Mouse (Mus musculus): Measurements from ENCODE around the gene Ube2z.

The Ube2z gene

GRCm38 (mm10) chr11:96006852-96007515 is 58.2 kb downstream of the Ube2z start:
- peak; percentile 96 for DNase-seq (ENCODE audit: low read depth, low spot score)

- DNase-seq (ENCODE audit: low read depth, low spot score) = no peak
Measured at GRCm38 (mm10) chr11:96006367-96006851, 58.8 kb downstream of the Ube2z start.

GRCm38 (mm10) chr11:96005403-96006271 is 59.6 kb downstream of the Ube2z start, which contains the start of gene Igf2bp1:
Gene Igf2bp1, minus strand, starts transcription at chr11:96005940.
- DNase-seq (ENCODE audit: low read depth, low spot score) = no peak

DNA sequence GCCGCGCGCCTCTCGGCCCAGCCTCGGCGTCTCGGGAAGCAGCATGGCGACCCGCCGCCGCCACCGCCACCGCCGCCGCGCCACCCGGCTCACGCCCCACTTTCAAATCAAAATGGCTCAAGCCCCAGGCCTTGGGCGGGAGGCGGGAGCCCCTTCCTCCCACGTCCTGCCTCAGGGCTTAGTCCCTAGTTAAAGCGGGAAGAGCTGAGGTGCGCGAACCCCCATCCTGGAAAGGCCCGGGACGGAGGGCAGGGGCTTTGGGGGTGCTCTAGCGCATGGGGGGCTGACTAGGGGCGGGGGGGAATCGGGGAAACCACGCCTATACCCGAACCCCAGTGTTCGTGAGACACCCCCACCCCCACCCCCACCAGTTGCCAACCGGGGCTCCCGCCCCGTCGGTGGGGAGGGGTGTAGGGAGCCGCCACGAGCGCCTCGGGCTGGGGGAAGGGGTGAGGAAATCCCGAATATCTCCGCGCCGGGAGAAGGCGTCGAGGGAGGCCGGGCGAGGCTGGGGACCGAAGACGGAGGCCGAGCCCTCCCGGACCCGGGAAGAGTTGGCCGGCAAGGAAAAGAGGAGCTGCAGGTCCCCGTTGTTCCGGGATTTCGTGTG is 60.3 kb downstream of the Ube2z start:
- no peak for DNase-seq (ENCODE audit: low read depth, low spot score)

GRCm38 (mm10) chr11:96003969-96004792 is 61.0 kb downstream of the Ube2z start:
- no peak for DNase-seq (ENCODE audit: low read depth, low spot score)

- no peak for DNase-seq (ENCODE audit: low read depth, low spot score)
Measured at GRCm38 (mm10) chr11:96003100-96003900, 61.9 kb downstream of the Ube2z start.
